Mouse (Mus musculus) layer of hippocampus, adult 9-11 months (tissue): Measurements from ENCODE around the gene Aldh4a1.

Experiments used
- DNase-seq: peaks from one replicate; pipeline ENCODE4 v3.0.0; 2022

Aldh4a1 gene

DNA sequence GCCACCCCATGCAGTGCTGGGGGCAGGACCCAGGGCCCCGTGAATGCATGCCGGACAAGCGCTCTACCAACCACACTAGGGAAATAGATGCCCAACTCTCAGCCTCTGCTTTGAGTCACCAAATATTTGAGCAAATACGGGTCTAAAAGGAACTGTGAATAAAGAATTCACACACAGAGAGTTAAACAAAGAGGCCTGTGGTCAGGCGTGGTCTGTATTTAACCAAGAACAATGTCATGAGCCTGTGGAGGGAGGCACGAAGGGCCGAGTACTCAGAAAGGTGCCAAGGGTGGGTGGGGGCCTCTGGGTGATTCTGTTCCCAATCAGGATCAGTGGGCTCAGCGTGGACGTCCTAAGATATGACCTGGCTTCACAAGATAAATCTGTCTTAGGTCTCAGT lies 65.4 kb downstream of the Aldh4a1 start:
- DNase-seq = no peak

GRCm38 (mm10) chr4:139689627-139690269 lies 67.1 kb downstream of the Aldh4a1 start:
- DNase-seq = no peak

GRCm38 (mm10) chr4:139693315-139693714 lies 70.6 kb downstream of the Aldh4a1 start:
- DNase-seq = no peak

DNA sequence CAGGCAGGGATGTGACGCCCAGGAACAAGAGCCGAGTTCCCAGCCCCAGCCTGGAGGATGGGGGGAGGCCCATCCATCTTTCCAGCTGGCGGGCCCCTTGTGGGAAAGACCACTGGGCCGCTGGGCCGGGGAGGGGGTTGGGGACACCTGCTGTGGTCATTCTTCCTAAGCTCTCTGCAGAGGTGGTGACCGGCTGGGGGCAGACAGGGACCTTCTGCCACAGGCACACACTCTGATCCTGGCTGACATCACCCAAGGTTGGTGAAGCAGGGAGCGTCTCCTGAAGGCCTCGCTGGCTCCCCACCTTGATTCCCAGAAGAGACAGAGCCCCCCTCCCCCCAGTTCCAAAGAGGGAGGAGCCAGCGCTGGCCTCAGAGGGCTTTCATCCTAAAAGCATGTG lies 75.1 kb downstream of the Aldh4a1 start:
- no peak for DNase-seq

GRCm38 (mm10) chr4:139698602-139699001 lies 75.9 kb downstream of the Aldh4a1 start:
- no peak for DNase-seq
